Mouse (Mus musculus): ENCODE results near the gene Tshz2. TPM values are rescaled to one million over a fixed set of nuclear protein-coding genes. Genes with fewer than 3 reads are reported as not detected.

Gene Tshz2
- polyA plus RNA-seq, 1 experiment from 2014 or later: 14.8 TPM

- ATAC-seq (ENCODE audit: low FRiP score, low TSS enrichment): peak; percentile 26; the same call in 1 of the 2 replicates
- no peak overlapping the region for H3K4me2 ChIP-seq (replicated peaks; ENCODE audit: low read depth, low read length)
- 3% methylated on average over 12 of the region's 12 CpGs for WGBS
- H3K9ac ChIP-seq (ENCODE audit: low read depth, low read length): no peak overlapping the region
- no peak overlapping the region for H3K27ac ChIP-seq (ENCODE audit: low read depth, low read length)
- H3K27me3 ChIP-seq (ENCODE audit: control insufficient read depth, insufficient read depth, low read length): no peaks in the 10 kb centered on the region
- no peak overlapping the region for H3K4me3 ChIP-seq (ENCODE audit: low read length)
- no peaks in the 10 kb centered on the region for H3K4me1 ChIP-seq (ENCODE audit: control insufficient read depth, insufficient read depth, low read length)
- no peaks in the 10 kb centered on the region for H3K9me3 ChIP-seq (ENCODE audit: control insufficient read depth, low read length)
- no peaks in the 10 kb centered on the region for H3K36me3 ChIP-seq (ENCODE audit: control insufficient read depth, insufficient read depth, low read length)
Observed at GRCm38 (mm10) chr2:170101132-170101531, 468.3 kb downstream of the Tshz2 start.

DNA sequence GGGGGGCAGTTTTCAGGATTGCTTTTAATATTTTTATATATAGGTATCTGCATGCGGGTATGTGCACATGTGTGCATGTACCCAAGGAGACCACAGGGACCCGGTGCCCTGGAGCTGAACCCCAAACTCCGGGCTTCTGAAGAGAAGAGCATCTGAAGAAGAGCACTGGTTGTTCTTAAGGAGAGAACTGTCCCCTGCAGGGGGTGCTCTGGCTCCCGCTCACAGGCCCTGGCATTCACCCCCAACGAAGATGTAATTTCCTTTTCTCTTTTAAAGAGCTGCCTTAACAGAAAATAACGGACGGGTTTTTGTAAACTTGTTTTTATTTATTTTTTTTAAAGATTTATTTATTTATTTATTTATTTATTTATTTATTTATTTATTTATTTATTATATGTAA, 469.1 kb downstream of the Tshz2 start:
- Histone ChIP-seq H3K36me3 (ENCODE audit: control insufficient read depth, insufficient read depth, low read length) (peaks cover 3% of the 10 kb centered on the region; the same call in 1 of the 2 replicates), H3K9me3 (ENCODE audit: control insufficient read depth, low read length) (no peaks in the 10 kb centered on the region), H3K9ac (ENCODE audit: low read depth, low read length) (no peak overlapping the region), H3K27ac (ENCODE audit: low read depth, low read length) (no peak overlapping the region), H3K4me3 (ENCODE audit: low read length) (no peak overlapping the region), H3K27me3 (ENCODE audit: control insufficient read depth, insufficient read depth, low read length) (no peaks in the 10 kb centered on the region), H3K4me1 (ENCODE audit: control insufficient read depth, insufficient read depth, low read length) (no peaks in the 10 kb centered on the region), H3K4me2 (replicated peaks; ENCODE audit: low read depth, low read length) (no peak overlapping the region)
- ATAC-seq (ENCODE audit: low FRiP score, low TSS enrichment): no peak
- WGBS: 73% methylated on average over 7 of the region's 7 CpGs

DNA sequence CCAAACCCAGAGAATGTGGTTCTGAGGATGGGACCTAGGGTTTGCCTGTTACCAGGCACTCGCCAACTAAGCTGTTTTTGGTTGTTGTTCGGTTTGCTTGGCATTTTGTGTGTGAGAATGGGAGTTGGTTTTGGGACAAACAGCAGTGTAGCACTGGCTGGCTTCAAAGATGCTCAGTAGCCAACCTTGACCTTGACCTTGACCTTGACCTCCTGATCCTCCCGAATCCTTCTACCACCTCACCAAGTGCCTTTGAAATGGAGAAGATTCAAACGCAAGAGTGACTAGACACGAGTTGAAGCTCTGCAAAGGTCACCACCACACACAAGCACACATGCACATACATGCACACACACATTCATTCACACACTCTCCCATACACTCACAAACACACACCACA, 470.5 kb downstream of the Tshz2 start:
- no peak overlapping the region for H3K4me2 ChIP-seq (replicated peaks; ENCODE audit: low read depth, low read length)
- no peak overlapping the region for H3K9ac ChIP-seq (ENCODE audit: low read depth, low read length)
- no peak overlapping the region for H3K4me3 ChIP-seq (ENCODE audit: low read length)
- 69% methylated on average over 5 of the region's 5 CpGs for WGBS
- no peak overlapping the region for H3K27ac ChIP-seq (ENCODE audit: low read depth, low read length)
- no peaks in the 10 kb centered on the region for H3K9me3 ChIP-seq (ENCODE audit: control insufficient read depth, low read length)
- no peak for ATAC-seq (ENCODE audit: low FRiP score, low TSS enrichment)
- no peaks in the 10 kb centered on the region for H3K4me1 ChIP-seq (ENCODE audit: control insufficient read depth, insufficient read depth, low read length)
- H3K27me3 ChIP-seq (ENCODE audit: control insufficient read depth, insufficient read depth, low read length): no peaks in the 10 kb centered on the region
- H3K36me3 ChIP-seq (ENCODE audit: control insufficient read depth, insufficient read depth, low read length): peaks cover 10% of the 10 kb centered on the region; the same call in 1 of the 2 replicates

DNA sequence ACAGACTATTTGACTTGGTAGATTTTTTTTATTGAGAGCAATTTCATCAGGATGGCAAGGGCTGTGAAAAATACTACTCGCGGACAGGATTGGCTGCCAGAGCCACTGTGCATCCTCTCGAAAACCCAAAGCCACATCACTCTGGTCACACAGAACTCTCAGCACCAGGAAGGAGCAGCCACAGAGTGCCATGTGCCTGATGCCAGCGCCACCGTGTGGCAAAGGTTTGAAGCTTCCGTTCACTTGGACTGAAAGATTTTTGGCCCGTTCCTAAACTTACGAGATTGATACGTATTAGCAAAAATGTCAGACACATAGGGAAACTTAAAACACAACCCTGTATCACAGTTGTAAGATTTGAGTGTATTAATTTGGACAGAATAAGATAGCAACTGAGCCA, 471.0 kb downstream of the Tshz2 start:
- no peaks in the 10 kb centered on the region for H3K9me3 ChIP-seq (ENCODE audit: control insufficient read depth, low read length)
- no peaks in the 10 kb centered on the region for H3K4me1 ChIP-seq (ENCODE audit: control insufficient read depth, insufficient read depth, low read length)
- H3K9ac ChIP-seq (ENCODE audit: low read depth, low read length): no peak overlapping the region
- H3K4me3 ChIP-seq (ENCODE audit: low read length): no peak overlapping the region
- H3K4me2 ChIP-seq (replicated peaks; ENCODE audit: low read depth, low read length): no peak overlapping the region
- 51% methylated on average over 9 of the region's 9 CpGs for WGBS
- H3K27me3 ChIP-seq (ENCODE audit: control insufficient read depth, insufficient read depth, low read length): no peaks in the 10 kb centered on the region
- peaks cover 10% of the 10 kb centered on the region; the same call in 1 of the 2 replicates for H3K36me3 ChIP-seq (ENCODE audit: control insufficient read depth, insufficient read depth, low read length)
- ATAC-seq (ENCODE audit: low FRiP score, low TSS enrichment): no peak
- no peak overlapping the region for H3K27ac ChIP-seq (ENCODE audit: low read depth, low read length)

- H3K4me1 ChIP-seq (ENCODE audit: control insufficient read depth, insufficient read depth, low read length): no peaks in the 10 kb centered on the region
- 94% methylated on average over 6 of the region's 6 CpGs for WGBS
Observed at GRCm38 (mm10) chr2:170104396-170104795, 471.6 kb downstream of the Tshz2 start.

DNA sequence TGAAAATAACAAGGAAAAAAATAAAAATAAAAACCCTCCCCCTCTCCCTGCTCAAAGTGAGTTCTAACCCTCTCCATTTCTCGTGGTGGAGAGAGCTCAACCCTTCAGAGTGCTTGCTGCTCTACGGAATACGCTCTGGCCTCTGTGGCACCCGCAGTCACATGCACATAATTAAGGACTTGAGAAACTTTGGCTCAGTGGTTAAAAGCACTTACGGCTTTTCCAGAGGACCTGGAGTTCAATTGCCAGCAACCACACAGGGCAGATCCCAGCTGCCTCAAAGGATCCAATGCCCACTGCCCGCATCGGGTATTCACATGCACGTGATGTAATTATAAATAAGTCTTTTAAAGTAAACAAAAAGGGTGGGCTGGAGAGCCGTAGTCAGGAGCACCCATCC, 473.2 kb downstream of the Tshz2 start:
- WGBS: 77% methylated on average over 9 of the region's 9 CpGs
- Histone ChIP-seq H3K36me3 (ENCODE audit: control insufficient read depth, insufficient read depth, low read length) (peaks cover 32% of the 10 kb centered on the region), H3K9me3 (ENCODE audit: control insufficient read depth, low read length) (no peaks in the 10 kb centered on the region)

More at GRCm38 (mm10) chr2:170104396-170104795, 471.6 kb downstream of the Tshz2 start:
- Histone ChIP-seq H3K4me2 (replicated peaks; ENCODE audit: low read depth, low read length) (no peak overlapping the region), H3K27ac (ENCODE audit: low read depth, low read length) (no peak overlapping the region), H3K36me3 (ENCODE audit: control insufficient read depth, insufficient read depth, low read length) (peaks cover 16% of the 10 kb centered on the region; the same call in 1 of the 2 replicates), H3K9me3 (ENCODE audit: control insufficient read depth, low read length) (no peaks in the 10 kb centered on the region), H3K27me3 (ENCODE audit: control insufficient read depth, insufficient read depth, low read length) (no peaks in the 10 kb centered on the region), H3K4me3 (ENCODE audit: low read length) (no peak overlapping the region), H3K9ac (ENCODE audit: low read depth, low read length) (no peak overlapping the region)
- no peak for ATAC-seq (ENCODE audit: low FRiP score, low TSS enrichment)

GRCm38 (mm10) chr2:170107791-170108190, 475.0 kb downstream of the Tshz2 start:
- 81% methylated on average over 3 of the region's 3 CpGs for WGBS
- H3K27me3 ChIP-seq (ENCODE audit: control insufficient read depth, insufficient read depth, low read length): no peaks in the 10 kb centered on the region

More for the DNA sequence above, 473.2 kb downstream of the Tshz2 start:
- H3K9ac ChIP-seq (ENCODE audit: low read depth, low read length): no peak overlapping the region
- no peak for ATAC-seq (ENCODE audit: low FRiP score, low TSS enrichment)
- no peak overlapping the region for H3K4me3 ChIP-seq (ENCODE audit: low read length)
- H3K4me1 ChIP-seq (ENCODE audit: control insufficient read depth, insufficient read depth, low read length): no peaks in the 10 kb centered on the region
- H3K27ac ChIP-seq (ENCODE audit: low read depth, low read length): no peak overlapping the region
- H3K27me3 ChIP-seq (ENCODE audit: control insufficient read depth, insufficient read depth, low read length): no peaks in the 10 kb centered on the region
- no peak overlapping the region for H3K4me2 ChIP-seq (replicated peaks; ENCODE audit: low read depth, low read length)

DNA sequence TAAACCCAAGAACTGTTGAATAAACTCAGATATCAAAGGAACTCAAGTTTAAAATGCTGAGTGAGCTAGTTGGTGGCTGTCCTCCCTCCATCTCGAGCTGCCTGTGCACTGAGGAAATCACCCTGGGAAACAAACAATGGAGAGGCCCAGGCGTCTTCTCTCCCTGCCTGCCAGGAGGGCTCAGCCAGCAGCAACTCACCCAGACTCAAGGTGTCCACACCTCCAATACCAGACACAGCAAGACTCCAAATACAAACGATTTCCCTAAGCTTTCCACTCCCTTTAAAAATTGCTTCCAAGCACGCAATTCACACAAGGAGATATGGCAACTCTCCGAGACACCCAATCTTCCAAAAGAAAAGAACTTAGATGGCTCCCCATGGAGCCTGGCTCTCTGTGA, 476.7 kb downstream of the Tshz2 start:
- 71% methylated on average over 5 of the region's 5 CpGs for WGBS
- no peak for ATAC-seq (ENCODE audit: low FRiP score, low TSS enrichment)
- Histone ChIP-seq H3K9ac (ENCODE audit: low read depth, low read length) (no peak overlapping the region), H3K4me1 (ENCODE audit: control insufficient read depth, insufficient read depth, low read length) (no peaks in the 10 kb centered on the region), H3K36me3 (ENCODE audit: control insufficient read depth, insufficient read depth, low read length) (peaks cover 67% of the 10 kb centered on the region), H3K9me3 (ENCODE audit: control insufficient read depth, low read length) (no peaks in the 10 kb centered on the region), H3K27ac (ENCODE audit: low read depth, low read length) (no peak overlapping the region), H3K4me2 (replicated peaks; ENCODE audit: low read depth, low read length) (no peak overlapping the region), H3K27me3 (ENCODE audit: control insufficient read depth, insufficient read depth, low read length) (no peaks in the 10 kb centered on the region), H3K4me3 (ENCODE audit: low read length) (no peak overlapping the region)

More at GRCm38 (mm10) chr2:170107791-170108190, 475.0 kb downstream of the Tshz2 start:
- Histone ChIP-seq H3K4me2 (replicated peaks; ENCODE audit: low read depth, low read length) (no peak overlapping the region), H3K4me1 (ENCODE audit: control insufficient read depth, insufficient read depth, low read length) (no peaks in the 10 kb centered on the region), H3K9me3 (ENCODE audit: control insufficient read depth, low read length) (no peaks in the 10 kb centered on the region), H3K9ac (ENCODE audit: low read depth, low read length) (no peak overlapping the region), H3K4me3 (ENCODE audit: low read length) (no peak overlapping the region), H3K36me3 (ENCODE audit: control insufficient read depth, insufficient read depth, low read length) (peaks cover 49% of the 10 kb centered on the region), H3K27ac (ENCODE audit: low read depth, low read length) (no peak overlapping the region)
- no peak for ATAC-seq (ENCODE audit: low FRiP score, low TSS enrichment)

GRCm38 (mm10) chr2:170110306-170110705, 477.5 kb downstream of the Tshz2 start:
- no peak for ATAC-seq (ENCODE audit: low FRiP score, low TSS enrichment)
- no peak overlapping the region for H3K9ac ChIP-seq (ENCODE audit: low read depth, low read length)
- no peaks in the 10 kb centered on the region for H3K27me3 ChIP-seq (ENCODE audit: control insufficient read depth, insufficient read depth, low read length)
- no peaks in the 10 kb centered on the region for H3K4me1 ChIP-seq (ENCODE audit: control insufficient read depth, insufficient read depth, low read length)
- peaks cover 75% of the 10 kb centered on the region for H3K36me3 ChIP-seq (ENCODE audit: control insufficient read depth, insufficient read depth, low read length)
- no peak overlapping the region for H3K4me2 ChIP-seq (replicated peaks; ENCODE audit: low read depth, low read length)
- 74% methylated on average over 8 of the region's 8 CpGs for WGBS
- H3K4me3 ChIP-seq (ENCODE audit: low read length): no peak overlapping the region
- H3K27ac ChIP-seq (ENCODE audit: low read depth, low read length): no peak overlapping the region
- no peaks in the 10 kb centered on the region for H3K9me3 ChIP-seq (ENCODE audit: control insufficient read depth, low read length)

All from kidney, embryonic 14.5 days (tissue).